Mouse (Mus musculus) heart, postnatal 36 days (tissue): ENCODE measurements around the gene Flywch1. TPM values are rescaled to one million over a fixed set of nuclear protein-coding genes. Genes with fewer than 3 reads are reported as not detected.

Experiments
- DNase-seq, 2 experiments: peaks; one replicate each; pipeline ENCODE4 v3.0.0; 2021 to 2022
- intact Hi-C: fragments of 180-260 bp; cut with DNase I; formaldehyde crosslinking; loops from one replicate; pipeline ENCODE4 v1.15.1; 2025
- total RNA-seq, 2 experiments: library from RNA; stranded (reverse); gene quantifications; 2 replicates each; pipeline ENCODE4 v1.2.3; 2021

Gene Flywch1
- 10 to 100 TPM; 31.8 to 33.3 TPM for total RNA-seq

DNA sequence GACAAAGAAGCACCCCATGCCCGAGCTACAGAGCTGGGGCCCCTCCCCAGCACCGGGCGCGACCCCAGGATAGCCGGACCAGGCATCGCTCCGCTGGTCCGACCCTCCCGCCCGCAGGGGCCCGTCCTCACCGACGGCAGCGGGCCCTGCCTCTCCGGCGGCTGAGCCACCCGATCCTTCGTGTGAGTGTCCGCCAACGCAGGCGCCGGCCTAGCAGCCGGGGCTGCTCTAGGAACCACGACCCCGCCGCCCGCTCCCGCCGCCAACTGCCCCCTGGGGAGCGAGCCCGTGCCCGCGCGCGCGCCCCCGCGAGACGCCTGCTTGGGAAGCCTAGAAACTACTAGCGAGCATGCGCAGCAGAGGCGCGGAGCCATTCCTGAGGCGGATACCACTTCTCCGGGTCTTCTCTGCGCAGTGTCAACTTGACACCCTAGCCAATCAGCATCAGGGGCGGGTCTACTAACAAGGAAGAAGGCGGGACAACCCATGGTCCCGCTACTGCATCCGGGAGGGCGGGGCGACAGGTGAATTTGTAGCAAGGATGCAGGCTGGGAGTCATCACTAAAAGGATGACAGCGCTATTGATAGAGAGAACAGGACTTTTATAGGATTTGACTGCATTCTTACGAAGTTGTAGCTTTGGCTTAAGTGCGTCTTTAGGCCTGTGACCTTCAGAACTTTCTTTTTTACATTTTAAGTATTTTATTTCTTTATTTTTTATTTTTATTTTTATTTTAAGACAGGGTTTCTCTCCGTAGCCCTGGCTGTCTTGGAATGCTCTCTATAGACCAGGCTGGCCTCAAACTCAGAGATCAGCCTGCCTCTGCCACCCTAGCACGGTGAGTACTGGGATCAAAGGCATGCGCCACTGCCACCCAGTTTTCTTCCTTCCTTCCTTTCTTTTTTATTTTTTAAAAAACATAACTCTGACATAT, at the start of gene Flywch1:
Flywch1 (minus strand) TSS at position 319 of the 935 bp plus-strand sequence.
- intact Hi-C loops = loop anchor here (1.0 to 5.0 kb wide), 4 partner anchors 17 to 101 kb away; partner anchors contain the start of gene Elob

DNA sequence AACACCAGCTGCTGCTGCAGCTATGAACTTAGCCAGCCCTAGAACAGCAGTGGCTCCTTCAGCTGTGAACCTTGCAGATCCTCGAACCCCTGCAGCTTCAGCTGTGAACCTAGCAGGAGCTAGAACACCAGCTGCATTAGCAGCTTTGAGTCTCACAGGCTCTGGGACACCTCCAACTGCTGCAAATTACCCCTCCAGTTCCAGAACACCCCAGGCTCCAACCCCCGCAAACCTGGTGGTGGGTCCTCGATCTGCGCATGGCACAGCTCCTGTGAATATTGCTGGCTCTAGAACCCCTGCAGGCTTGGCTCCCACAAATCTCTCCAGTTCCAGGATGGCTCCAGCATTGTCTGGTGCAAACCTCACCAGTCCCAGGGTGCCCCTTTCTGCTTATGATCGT, 49.3 kb upstream of the Flywch1 start:
- intact Hi-C loops = no loop called here
- no peak for DNase-seq

More for the DNA sequence above, at the start of gene Flywch1:
- DNase-seq = peak; percentile 97

DNA sequence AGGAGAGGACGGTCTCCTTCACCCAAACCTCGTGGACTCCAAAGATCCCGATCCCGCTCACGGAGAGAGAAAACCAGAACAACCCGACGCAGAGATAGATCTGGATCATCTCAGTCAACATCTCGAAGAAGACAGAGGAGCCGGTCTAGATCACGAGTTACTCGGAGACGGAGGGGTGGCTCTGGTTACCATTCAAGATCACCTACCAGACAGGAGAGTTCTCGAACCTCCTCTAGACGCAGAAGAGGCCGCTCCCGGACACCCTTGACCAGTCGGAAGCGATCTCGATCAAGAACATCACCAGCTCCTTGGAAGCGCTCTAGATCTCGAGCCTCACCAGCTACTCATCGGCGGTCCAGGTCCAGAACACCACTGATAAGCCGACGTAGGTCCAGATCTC, 47.8 kb upstream of the Flywch1 start:
- intact Hi-C loops = no loop called here
- DNase-seq = no peak

DNA sequence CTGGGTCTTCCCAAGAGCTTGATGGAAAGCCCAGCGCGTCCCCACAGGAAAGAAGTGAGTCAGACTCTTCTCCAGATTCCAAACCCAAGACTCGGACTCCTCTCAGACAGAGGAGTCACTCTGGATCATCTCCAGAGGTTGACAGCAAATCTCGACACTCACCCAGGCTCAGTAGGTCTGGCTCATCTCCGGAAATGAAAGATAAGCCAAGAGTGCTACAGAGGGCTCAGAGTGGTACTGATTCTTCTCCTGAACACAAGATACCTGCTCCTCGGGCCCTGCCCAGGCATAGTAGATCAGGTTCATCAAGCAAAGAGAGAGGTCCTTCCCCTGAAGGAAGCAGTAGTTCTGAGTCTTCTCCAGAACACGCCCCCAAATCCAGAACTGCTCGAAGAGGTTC, 47.2 kb upstream of the Flywch1 start:
- intact Hi-C loops = no loop called here
- no peak for DNase-seq

DNA sequence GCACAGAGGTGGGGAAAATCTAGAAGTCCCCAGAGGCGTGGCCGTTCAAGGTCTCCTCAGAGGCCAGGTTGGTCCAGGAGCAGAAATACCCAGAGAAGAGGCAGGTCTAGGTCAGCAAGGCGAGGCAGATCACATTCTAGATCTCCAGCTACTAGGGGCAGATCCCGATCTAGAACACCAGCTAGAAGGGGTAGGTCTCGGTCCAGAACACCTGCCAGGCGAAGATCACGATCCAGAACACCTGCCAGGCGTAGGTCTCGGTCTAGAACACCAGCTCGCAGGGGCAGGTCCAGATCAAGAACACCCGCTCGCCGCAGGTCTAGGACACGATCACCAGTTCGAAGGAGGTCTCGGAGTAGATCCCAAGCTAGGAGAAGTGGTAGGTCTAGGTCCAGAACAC, 44.2 kb upstream of the Flywch1 start:
- DNase-seq = no peak
- intact Hi-C loops = no loop called here

DNA sequence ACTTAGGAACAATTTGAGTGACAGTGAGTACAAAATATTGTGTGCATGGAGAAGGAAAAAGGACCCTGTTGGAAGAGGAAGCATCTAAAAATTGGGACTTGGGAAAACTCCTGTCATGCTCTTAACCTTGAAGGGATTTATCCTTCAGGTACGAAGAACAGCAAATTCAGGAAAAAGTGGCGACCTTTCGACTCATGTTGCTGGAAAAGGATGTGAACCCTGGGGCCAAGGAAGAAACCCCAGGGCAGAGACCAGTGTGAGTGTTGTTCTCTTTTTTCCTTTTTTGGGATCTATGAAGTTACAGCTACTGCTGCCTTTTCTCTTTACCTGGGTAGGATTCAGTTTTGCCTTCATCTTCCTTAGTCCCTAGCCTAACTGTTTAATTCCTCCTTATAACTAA, 36.5 kb upstream of the Flywch1 start:
- no peak for DNase-seq
- intact Hi-C loops = loop anchor here (2.0 to 5.0 kb wide), 2 partner anchors 15 to 56 kb away; no protein-coding TSS in a partner anchor

DNA sequence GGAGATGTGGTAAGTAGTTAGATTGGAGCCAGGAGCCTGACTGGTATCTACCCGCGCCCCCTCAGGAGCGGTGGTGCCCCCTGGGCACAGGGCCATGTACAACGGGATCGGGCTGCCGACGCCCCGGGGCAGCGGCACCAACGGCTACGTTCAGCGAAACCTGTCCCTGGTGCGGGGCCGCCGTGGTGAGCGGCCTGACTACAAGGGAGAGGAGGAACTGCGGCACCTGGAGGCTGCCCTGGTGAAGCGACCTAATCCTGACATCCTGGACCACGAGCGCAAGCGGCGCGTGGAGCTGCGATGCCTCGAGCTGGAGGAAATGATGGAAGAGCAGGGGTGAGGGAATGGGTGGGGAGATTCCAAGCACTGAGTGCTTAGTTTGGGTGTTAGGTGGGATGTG, 35.5 kb upstream of the Flywch1 start:
- intact Hi-C loops = loop anchor here (2.0 to 5.0 kb wide), 2 partner anchors 16 to 55 kb away; no protein-coding TSS in a partner anchor

DNA sequence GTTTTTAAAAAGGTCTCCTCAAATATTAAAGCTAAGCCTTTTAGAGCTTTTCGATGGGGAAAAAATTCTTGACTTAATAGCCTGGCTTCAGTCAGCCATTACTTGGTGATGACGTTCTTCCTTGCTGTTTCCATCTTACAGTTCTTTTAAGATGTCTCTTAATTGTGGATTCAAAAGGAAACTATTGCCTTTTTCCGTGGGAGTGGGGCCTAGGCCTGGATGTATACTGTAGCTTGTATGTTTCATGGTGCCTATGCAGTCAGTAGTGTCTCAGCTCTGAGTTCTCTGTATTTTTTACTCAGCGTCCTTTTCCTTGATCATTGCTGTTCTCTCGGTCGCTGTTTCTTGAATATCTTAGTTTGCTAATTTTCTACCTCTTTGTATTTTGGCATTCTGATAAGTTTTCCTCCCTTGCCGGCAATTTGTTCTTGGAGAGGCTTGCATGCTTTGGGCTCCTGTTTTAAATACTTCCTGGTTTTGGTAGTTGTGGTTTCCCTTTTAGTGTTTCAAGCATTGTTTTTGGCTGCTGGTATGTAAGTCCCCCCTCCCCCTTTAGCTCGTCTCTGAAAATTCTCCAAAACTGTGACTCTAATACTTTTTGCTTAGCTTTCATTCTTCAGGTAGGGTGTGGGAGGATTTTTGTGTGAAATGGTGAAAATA, 33.2 kb upstream of the Flywch1 start:
- intact Hi-C loops = loop anchor here (1.0 to 5.0 kb wide), 2 partner anchors 25 to 52 kb away; partner anchors contain the start of gene Elob
- no peak for DNase-seq

More for the DNA sequence above, 35.5 kb upstream of the Flywch1 start:
- DNase-seq = peak in 1 of 2 experiments; percentile 41

DNA sequence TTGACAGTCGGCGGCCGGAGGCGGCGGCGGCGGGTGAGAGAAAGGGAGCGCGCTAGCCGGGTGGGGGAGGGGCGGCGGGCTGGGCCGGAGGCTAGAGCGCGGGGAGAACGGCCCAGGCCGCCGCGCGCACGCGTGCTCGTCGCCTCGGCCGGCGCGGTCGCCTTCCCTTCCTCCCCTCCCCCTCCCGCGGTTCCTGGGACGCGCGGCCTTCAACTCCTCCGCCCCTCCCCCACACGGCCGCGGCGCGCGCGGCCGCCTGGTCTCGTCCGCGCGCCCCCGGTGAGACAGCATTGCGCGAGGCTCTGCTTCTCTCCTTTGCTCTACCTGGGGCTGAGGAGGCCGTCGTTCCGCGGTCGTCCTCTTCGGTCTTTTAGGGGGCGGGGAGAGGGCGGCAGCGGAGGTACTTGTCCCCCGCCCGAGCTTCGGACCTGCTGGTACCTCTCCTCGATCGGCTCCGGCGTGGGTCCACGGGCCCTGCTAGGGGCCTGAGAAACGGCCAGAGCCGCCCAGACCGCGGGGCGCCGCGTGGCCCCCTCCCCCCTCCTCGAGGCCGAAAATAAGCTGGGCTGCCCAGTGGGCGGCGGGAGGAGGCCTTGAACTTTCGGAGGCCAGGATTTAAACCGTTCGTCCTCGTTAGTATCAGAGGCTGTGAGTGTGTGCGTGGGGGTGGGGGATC, 32.1 kb upstream of the Flywch1 start:
- DNase-seq = peak in 1 of 2 experiments; percentile 69
- intact Hi-C loops = loop anchor here (1.0 kb wide), 1 partner anchor 26 kb away; the partner anchor contains the start of gene Elob

DNA sequence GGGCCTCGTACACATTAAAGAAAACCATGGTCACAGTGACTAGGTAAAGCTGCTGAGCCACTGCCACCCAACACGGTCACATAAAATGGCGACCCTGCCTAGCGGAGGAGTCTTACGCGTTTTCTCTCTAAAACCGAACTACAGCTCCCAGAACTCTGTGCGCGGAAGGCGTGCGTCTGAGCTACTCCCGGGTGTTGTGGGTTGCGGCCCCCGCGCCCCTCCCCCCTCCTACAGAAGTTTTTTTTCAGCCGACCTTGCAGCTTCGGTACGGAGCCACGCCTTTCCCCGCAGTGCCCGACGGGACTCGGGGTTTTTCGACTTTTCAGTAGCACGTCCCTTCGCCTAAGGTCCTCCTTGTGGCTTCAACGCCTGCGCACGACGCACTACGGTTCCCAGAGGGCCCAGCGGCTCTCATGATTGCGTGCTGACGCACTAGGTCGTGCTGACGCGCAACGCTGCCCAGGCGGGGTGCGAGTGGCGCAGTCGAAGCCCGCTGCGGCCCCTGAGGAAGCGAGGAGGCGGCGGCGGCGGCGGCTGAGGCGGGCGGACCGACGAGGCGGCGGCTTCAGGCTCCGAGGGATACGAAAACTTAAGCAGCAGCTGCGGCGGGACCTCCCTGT, 31.5 kb upstream of the Flywch1 start:
- DNase-seq = peak; percentile 94 to 95
- intact Hi-C loops = no loop called here

DNA sequence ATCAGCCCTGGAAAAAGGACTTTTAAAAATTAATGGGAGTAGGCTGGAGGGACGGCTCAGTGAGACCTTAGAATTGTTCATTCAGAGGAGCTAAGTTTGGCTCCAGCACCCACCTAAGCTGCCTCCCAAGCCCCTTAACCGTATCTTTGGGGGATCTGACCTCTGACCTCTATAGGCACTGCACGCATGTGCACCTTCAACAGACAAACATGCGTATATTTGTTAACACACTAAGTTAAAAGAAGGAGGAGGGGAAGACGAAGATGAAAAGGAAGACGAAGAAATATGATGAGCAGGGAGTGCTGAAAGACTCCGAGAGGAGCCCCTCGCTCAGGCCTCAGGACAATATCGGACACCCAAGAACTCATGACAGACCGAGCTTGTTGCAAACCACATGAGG, 30.2 kb upstream of the Flywch1 start:
- intact Hi-C loops = no loop called here
- no peak for DNase-seq

DNA sequence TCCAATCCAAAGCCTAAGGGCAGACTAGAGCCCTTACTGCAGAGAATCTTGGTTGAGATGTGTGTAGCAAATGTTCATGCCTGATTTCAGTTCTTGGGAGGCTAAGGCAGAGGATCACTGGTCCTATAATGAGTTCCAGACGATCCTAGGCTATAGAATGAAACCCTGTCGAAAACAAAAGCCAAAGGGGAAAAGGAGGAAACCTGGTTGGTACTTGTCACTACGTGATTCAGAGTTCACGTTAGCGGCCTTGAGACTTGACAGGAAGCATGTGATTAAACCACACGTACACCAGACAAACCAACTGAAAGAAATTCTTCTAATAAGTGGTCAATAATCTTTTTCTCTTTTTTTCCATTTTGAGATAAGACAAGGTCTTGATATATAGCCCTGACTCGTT, 25.9 kb upstream of the Flywch1 start:
- intact Hi-C loops = no loop called here

DNA sequence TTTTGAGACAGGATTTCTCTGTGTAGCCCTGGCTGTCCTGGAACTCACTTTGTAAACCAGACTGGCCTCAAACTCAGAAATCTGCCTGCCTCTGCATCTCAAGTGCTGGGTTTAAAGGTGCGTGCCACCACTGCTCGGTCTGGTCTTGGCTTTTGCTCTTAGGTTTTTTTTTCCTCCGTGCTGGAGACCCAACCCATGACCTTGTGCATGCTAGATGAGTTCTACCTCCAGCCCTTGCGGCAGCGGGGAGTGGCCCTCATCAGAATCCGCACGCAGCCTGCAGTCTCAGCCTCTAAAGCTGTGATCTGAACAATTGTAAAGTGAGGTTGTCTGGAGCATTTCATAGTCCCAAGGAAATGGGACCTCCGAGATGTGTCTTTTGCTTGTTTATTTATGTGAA, 23.9 kb upstream of the Flywch1 start:
- DNase-seq = no peak
- intact Hi-C loops = no loop called here

More for the DNA sequence above, 25.9 kb upstream of the Flywch1 start:
- no peak for DNase-seq

DNA sequence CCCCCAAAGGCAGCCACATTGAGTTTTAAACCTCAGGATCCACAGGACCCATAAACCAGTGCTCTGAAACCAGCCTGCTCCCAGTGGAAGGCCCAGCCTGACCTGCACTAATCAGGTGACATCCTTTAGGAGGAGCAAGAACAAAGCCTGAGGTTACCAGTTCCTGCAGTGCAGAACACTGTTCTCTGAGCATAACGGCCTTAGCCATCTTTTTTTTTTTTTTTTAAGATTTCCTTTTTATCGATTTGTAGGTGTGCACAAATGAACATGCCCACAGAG, 19.6 kb upstream of the Flywch1 start:
- intact Hi-C loops = loop anchor here (5.0 kb wide), 1 partner anchor 36 kb away; the partner anchor contains the start of gene Elob

DNA sequence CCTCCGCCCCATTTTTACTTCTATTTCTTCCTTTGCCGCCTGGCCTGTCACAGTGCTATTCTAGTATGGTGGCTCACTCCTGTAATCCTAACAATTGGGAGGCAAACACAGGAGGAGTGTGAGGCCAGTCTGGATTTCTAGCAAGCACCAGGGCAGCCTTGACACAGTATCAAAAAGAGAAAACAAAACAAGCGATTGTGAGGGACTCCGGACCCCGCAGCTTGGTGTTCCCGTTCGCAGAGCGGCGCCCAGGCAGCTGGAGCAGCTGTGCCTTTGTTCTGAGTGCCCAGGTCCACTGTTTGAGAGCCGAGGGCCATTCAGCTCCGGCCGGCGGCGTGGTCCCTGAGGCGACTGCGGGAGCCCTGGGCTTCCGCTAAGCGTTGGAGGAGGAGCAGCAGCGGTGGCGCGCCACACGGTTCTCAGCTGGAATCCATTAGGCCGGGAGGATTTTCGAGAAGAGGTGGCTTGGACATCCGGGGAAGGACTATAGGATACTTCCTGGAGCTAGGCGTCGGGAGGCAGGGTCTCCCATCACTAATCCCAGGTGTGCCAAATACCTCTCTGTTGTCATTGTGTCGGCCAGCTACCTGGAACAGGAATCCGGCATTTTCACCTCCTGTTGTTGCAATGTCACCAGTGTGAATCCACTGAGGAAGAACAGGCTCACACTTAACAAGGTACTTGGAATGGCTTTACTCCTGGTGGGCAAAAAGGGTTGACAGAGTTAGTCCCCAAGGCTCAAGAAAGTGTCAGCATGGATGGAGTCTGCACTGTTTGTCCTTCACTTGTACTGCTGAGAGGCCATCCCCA, 19.1 kb upstream of the Flywch1 start, which contains the start of gene Srrm2:
Srrm2 (plus strand) TSS at position 264 of the 810 bp plus-strand sequence.
- DNase-seq = peak; percentile 65 to 68
- intact Hi-C loops = loop anchor here (5.0 kb wide), 1 partner anchor 37 kb away; the partner anchor contains the start of gene Elob

More for the DNA sequence above, 19.6 kb upstream of the Flywch1 start:
- no peak for DNase-seq

DNA sequence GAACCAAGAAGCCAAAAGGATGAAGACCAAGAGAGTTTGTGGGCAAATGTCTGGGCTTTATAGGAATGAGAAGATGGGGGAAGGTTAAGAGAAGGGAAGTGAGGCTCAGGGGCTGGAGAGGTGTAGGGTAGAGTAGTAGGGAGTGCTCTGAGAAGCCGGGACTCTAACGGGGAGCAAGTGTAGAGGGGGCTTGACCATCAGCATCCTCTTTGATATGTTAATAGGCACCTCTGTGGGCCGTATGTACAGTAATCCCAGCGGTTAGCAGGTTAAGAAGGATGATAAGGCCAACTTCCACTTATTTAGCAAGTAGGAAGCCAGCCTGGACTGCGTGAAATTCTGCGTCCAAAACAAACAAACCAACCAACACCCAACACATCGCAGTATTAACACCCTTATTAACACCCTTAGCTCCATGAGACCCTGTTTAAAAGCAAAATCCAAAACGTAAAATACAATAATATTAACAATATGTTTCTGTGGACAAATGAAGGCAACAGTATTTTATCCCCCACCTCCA, 18.4 kb upstream of the Flywch1 start:
- DNase-seq = no peak
- intact Hi-C loops = loop anchor here (2.0 to 5.0 kb wide), 2 partner anchors 17 to 37 kb away; partner anchors contain the start of gene Elob

DNA sequence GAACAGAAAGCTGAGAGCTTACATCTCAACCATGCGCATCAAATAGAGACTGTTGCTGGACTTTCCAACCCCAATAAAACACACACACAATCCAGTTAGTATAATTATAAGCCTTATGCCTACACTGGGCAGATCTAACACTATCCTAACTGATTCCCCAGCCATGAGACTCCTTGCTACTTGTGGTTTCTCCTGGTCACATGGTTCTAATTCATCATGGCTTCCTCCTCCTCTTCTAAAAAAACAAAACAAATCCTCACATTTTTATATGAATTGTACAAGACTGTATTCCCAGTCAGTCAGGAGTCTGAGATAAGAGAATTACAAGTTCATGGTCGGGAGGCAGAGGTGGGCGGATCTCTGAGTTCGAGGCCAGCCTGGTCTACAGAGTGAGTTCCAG, 17.6 kb upstream of the Flywch1 start:
- no peak for DNase-seq
- intact Hi-C loops = loop anchor here (2.0 kb wide), 1 partner anchor 16 kb away; no protein-coding TSS in a partner anchor

DNA sequence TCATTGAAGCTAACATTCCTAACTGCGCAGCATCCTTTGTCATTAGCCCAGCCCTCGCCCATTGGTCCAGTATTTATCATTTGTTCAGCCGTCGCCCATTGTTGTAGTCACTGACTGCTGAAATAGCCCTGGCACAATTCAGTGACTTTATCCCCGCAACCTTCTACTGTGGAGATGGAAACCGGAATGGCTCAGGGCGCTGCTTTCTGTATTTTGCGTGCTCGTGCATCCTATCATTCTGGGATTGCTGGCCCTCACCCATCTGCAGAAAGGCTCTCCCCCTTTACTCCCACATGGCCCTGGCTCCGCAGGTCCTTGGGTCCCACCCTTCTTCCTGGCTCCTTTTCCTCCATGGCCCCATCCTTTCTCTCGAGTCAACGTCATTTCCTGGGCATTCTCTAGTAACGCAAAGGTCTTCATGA, 15.1 kb upstream of the Flywch1 start:
- no peak for DNase-seq
- intact Hi-C loops = no loop called here
